In the genomic region with DNA sequence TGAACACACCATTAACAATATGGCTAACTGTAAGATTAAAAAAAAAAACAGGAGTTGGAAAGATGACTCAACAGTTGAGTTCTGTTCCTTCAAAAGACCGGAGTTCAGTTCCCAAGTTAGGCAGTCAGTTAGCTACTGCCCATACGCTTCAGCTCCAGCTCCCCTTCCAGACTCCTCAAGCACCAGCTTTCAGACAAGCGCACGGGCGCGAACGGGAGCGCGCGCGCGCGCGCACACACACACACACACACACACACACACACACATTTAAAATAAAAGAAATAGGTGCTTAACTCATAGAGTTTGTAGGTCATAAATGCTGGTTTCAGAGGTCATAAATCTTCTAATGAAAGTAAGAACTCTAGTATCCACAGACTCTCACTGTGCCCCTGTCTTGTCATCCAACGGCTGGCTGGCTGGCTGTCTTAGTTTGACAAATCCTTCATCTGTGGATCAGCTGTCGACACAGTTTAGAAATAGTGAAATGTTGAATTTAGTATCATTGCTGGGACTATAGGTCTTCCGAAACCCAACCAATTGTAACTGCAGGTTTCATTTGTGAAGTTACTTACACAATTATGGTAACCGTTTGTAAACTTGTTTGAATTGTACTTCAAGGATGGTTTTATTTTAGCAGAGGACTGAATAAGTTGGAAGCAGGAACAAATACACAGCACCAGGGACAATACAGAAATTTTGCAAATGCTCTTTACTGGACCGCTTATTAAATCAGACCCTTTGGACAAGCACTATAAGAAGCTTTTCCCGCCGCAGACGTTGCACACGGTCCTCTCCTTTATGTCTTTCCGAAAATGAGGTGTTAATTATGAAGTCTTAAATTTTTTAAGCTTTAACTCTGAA, we compare ENCODE assay signal across 7 mouse cellular contexts. TPM values are rescaled to one million over a fixed set of nuclear protein-coding genes. Genes with fewer than 3 reads are reported as not detected.
DNase-seq lines count a peak whose midpoint lies in the region; ATAC-seq and TF ChIP-seq lines count a peak whose summit lies in the region.

No protein-coding gene starts in this region.

- DNase-seq in CH12.LX (ENCODE audit: extremely low read depth), result peak; percentile 89
- peak; percentile 95 for DNase-seq in R1 (ENCODE audit: low read depth, low spot score)
- peak; percentile 86 for DNase-seq in embryo, embryonic 9.5 days (ENCODE audit: extremely low spot score)
- peak; percentile 64 for DNase-seq in left cerebral cortex, postnatal 14 days (ENCODE audit: low spot score in 2 of 2)
- peak; percentile 65 to 79 for DNase-seq in spleen, postnatal 10 days (ENCODE audit: low spot score in 2 of 2)

- H3K9me3 ChIP-seq in CH12.LX (replicated peaks; ENCODE audit: low read length), result no peaks in the 10 kb centered on the region
- no peaks in the 10 kb centered on the region for H3K9me3 ChIP-seq in heart, embryonic 14.5 days (ENCODE audit: control insufficient read depth, low read length)

- in situ Hi-C loops in CH12.LX (cut with MboI; ENCODE audit: low pct_ligation_motif_present, low pct_unique_long_range_greater_than_20kb, low sequenced_read_pairs), result loop anchor here (25.0 kb wide), 2 partner anchors 1512 to 1587 kb away; partner anchors contain the start of gene Zfp184

- dilution Hi-C loops in CH12.LX (cut with MboI; ENCODE audit: extremely low pct_ligation_motif_present, extremely low pct_unique_long_range_greater_than_20kb, low sequenced_read_pairs), result no loop called here

- peak overlapping the region; percentile 99 for H3K4me2 ChIP-seq in CH12.LX (ENCODE audit: insufficient read depth, low read depth, poor library complexity, severe bottlenecking)
- peak overlapping the region; percentile 76 for H3K4me2 ChIP-seq in heart, embryonic 14.5 days (ENCODE audit: low read length)

- no peak for TF ChIP-seq POLR2A in CH12.LX (IDR thresholded peaks at IDR 0.05; ENCODE audit: low read depth, low read length)

- no peak for TF ChIP-seq EP300 in CH12.LX (IDR thresholded peaks at IDR 0.05; ENCODE audit: low read length)

- ATAC-seq in heart, embryonic 14.5 days (ENCODE audit: insufficient number of reproducible peaks, insufficient read depth, low FRiP score, low read depth), result no peak
- ATAC-seq in megakaryocyte progenitor cell, adult 5-6 weeks (replicated peaks; ENCODE audit: poor library complexity), result peak; percentile 45

- no peaks in the 10 kb centered on the region for H3K79me2 ChIP-seq in CH12.LX (replicated peaks; ENCODE audit: control insufficient read depth, extremely low read depth, insufficient read depth, poor library complexity, severe bottlenecking)

- intact Hi-C loops in left cerebral cortex, postnatal 14 days (cut with DNase I), result loop anchor here (1.0 kb wide), 1 partner anchor 70 kb away; no protein-coding TSS in a partner anchor

- WGBS in heart, embryonic 14.5 days, result under 1% methylated on average over 24 of the region's 24 CpGs

- peak overlapping the region; percentile 58 to 65 (median 60) for H3K4me3 ChIP-seq in CH12.LX (replicated peaks in 1 of 3; ENCODE audit: low read depth in 2 of 3, low read length in 2 of 3, poor library complexity in 1 of 3)
- H3K4me3 ChIP-seq in heart, embryonic 14.5 days (ENCODE audit: control insufficient read depth in 1 of 2, insufficient read depth in 1 of 2, low read depth in 1 of 2, low read length in 2 of 2), result peak overlapping the region; percentile 53 to 59

- no peak overlapping the region for H3K27ac ChIP-seq in CH12.LX (ENCODE audit: insufficient read depth, low read depth)
- H3K27ac ChIP-seq in heart, embryonic 14.5 days (replicated peaks in 1 of 2; ENCODE audit: control insufficient read depth in 1 of 2, insufficient read depth in 1 of 2, low read depth in 2 of 2, low read length in 2 of 2), result peak overlapping the region; percentile 64 to 65

- no peaks in the 10 kb centered on the region for H3K36me3 ChIP-seq in CH12.LX (replicated peaks in 1 of 2; ENCODE audit: control insufficient read depth in 1 of 2, insufficient read depth in 1 of 2, low read length in 1 of 2)
- no peaks in the 10 kb centered on the region for H3K36me3 ChIP-seq in heart, embryonic 14.5 days (ENCODE audit: control insufficient read depth, insufficient read depth, low read length)

- H3K9ac ChIP-seq in CH12.LX (ENCODE audit: insufficient read depth, low read depth), result peak overlapping the region; percentile 83
- H3K9ac ChIP-seq in heart, embryonic 14.5 days (ENCODE audit: low read length), result peak overlapping the region; percentile 71

- peaks cover 7% of the 10 kb centered on the region for H3K27me3 ChIP-seq in CH12.LX (replicated peaks)
- no peaks in the 10 kb centered on the region for H3K27me3 ChIP-seq in heart, embryonic 14.5 days (ENCODE audit: control insufficient read depth, insufficient read depth, low read length)

- TF ChIP-seq RAD21 in CH12.LX (IDR thresholded peaks at IDR 0.05; ENCODE audit: low read depth, low read length), result no peak

- no peak for TF ChIP-seq CTCF in CH12.LX (conservative IDR thresholded peaks at IDR 0.05 in 1 of 2, IDR thresholded peaks at IDR 0.05 in 1 of 2; ENCODE audit: low read depth in 2 of 2, low read length in 2 of 2)

- peaks cover 0 to 23% of the 10 kb centered on the region in 2 experiments; a peak in 2 of 4 replicates for H3K4me1 ChIP-seq in CH12.LX (ENCODE audit: control insufficient read depth in 1 of 2, insufficient read depth in 2 of 2)
- peaks cover 0 to 7% of the 10 kb centered on the region in 2 experiments; a peak in 2 of 4 replicates for H3K4me1 ChIP-seq in heart, embryonic 14.5 days (ENCODE audit: control insufficient read depth in 2 of 2, insufficient read depth in 2 of 2, low read length in 2 of 2)

TF ChIP-seq in CH12.LX, 34 proteins besides CTCF, POLR2A, EP300 and RAD21:
- TF ChIP-seq E2F4 (IDR thresholded peaks at IDR 0.05; ENCODE audit: insufficient replicate concordance, low read depth, low read length) (peak; percentile 85; the same call in 1 of the 2 replicates), MAX (IDR thresholded peaks at IDR 0.05; ENCODE audit: low read length) (0 out of 2 replicates have a peak, but pooled peaks have one; percentile 38), TBP (conservative IDR thresholded peaks at IDR 0.05; ENCODE audit: low read depth, low read length) (0 out of 2 replicates have a peak, but pooled peaks have one; percentile 46), NRF1 (IDR thresholded peaks at IDR 0.05; ENCODE audit: low read depth, low read length) (peak; percentile 48; the same call in 1 of the 2 replicates), MAFK (IDR thresholded peaks at IDR 0.05; ENCODE audit: insufficient replicate concordance, low read length) (0 out of 2 replicates have a peak, but pooled peaks have one; percentile 14), ZNF384 (IDR thresholded peaks at IDR 0.05; ENCODE audit: low read depth, low read length) (peak; percentile 81), ETS1 (conservative IDR thresholded peaks at IDR 0.05; ENCODE audit: low read depth, low read length) (no peak), MYC (IDR thresholded peaks at IDR 0.05; ENCODE audit: low read depth, low read length) (no peak; the same call in 1 of the 2 replicates), NELFE (IDR thresholded peaks at IDR 0.05; ENCODE audit: low read depth, low read length) (0 out of 2 replicates have a peak, but pooled peaks have one; percentile 6), CHD1 (IDR thresholded peaks at IDR 0.05; ENCODE audit: low read depth, low read length) (peak; percentile 94), JUND (conservative IDR thresholded peaks at IDR 0.05; ENCODE audit: low read depth, low read length) (no peak; the same call in 1 of the 2 replicates), ELF1 (IDR thresholded peaks at IDR 0.05; ENCODE audit: low read depth, low read length) (no peak), GABPA (IDR thresholded peaks at IDR 0.05; ENCODE audit: insufficient replicate concordance, low read depth, low read length) (no peak), HCFC1 (IDR thresholded peaks at IDR 0.05; ENCODE audit: low read depth, low read length) (0 out of 2 replicates have a peak, but pooled peaks have one; percentile 21), MXI1 (IDR thresholded peaks at IDR 0.05; ENCODE audit: low read depth, low read length) (0 out of 2 replicates have a peak, but pooled peaks have one; percentile 17), BHLHE40 (IDR thresholded peaks at IDR 0.05; ENCODE audit: low read depth, low read length) (peak; percentile 60; the same call in 1 of the 2 replicates)
TF ChIP-seq in CH12.LX: peak in this region for 11.

RNA-seq across cellular contexts. Expression of gene Btn1a1, which starts 16.2 kb away (rescaled TPM):
- total RNA-seq in CH12.LX (2012; rRNA removed) (0.38 and 0.51 TPM in 2 replicates), CH12.LX (2014; rRNA removed) (0.20 TPM in 2 replicates)
- 0.08 and 0.21 TPM in 2 replicates for polyA plus RNA-seq in CH12.LX (2012; ENCODE audit: insufficient read length, low read depth)
- polyA plus RNA-seq in heart, embryonic 14.5 days (2014; fragmentation: Nextera tagmentation; extraction: Ambion mirVana), result 1.7 and 1.9 TPM in 2 replicates
- not detected for total RNA-seq in left cerebral cortex, postnatal 14 days (2021)
- not detected in 2 replicates for total RNA-seq in megakaryocyte progenitor cell, adult 5-6 weeks (2015)
- not detected in 2 replicates for total RNA-seq in megakaryocyte progenitor cell, adult 5-6 weeks (2017)

RNA-seq across cellular contexts. Expression of gene Abt1, which starts 25.8 kb away (rescaled TPM):
- total RNA-seq in CH12.LX (2012; rRNA removed), result 10.1 and 13.1 TPM in 2 replicates
- 14.4 and 15.4 TPM in 2 replicates for total RNA-seq in CH12.LX (2014; rRNA removed)
- 11.7 and 12.9 TPM in 2 replicates for polyA plus RNA-seq in CH12.LX (2012; ENCODE audit: insufficient read length, low read depth)
- 8.3 and 9.1 TPM in 2 replicates for polyA plus RNA-seq in heart, embryonic 14.5 days (2014; fragmentation: Nextera tagmentation; extraction: Ambion mirVana)
- total RNA-seq in left cerebral cortex, postnatal 14 days (2021), result 1 to 10 TPM; 6.9 to 7.1 TPM
- total RNA-seq in megakaryocyte progenitor cell, adult 5-6 weeks (2015), result 7.1 and 7.4 TPM in 2 replicates
- total RNA-seq in megakaryocyte progenitor cell, adult 5-6 weeks (2017), result 9.5 and 11.0 TPM in 2 replicates

RNA-seq across cellular contexts. Expression of gene Btn2a2, which starts 39.2 kb away (rescaled TPM):
- total RNA-seq in CH12.LX (2012; rRNA removed), result 1.1 and 1.3 TPM in 2 replicates
- 1.2 and 1.3 TPM in 2 replicates for total RNA-seq in CH12.LX (2014; rRNA removed)
- 2.1 and 2.8 TPM in 2 replicates for polyA plus RNA-seq in CH12.LX (2012; ENCODE audit: insufficient read length, low read depth)
- polyA plus RNA-seq in heart, embryonic 14.5 days (2014; fragmentation: Nextera tagmentation; extraction: Ambion mirVana), result 0.40 and 0.43 TPM in 2 replicates
- total RNA-seq in left cerebral cortex, postnatal 14 days (2021), result 1 to 10 TPM in 1 of 2 experiments, under 1 TPM in 1; 0.82 to 1.3 TPM
- total RNA-seq in megakaryocyte progenitor cell, adult 5-6 weeks (2015), result not detected in 2 replicates
- 0.17 TPM in 1 of 2 replicates, not detected in the other for total RNA-seq in megakaryocyte progenitor cell, adult 5-6 weeks (2017)
